Mouse (Mus musculus) E14TG2a.4 (cell line): ENCODE results near the gene Arhgef3.

Source experiments
- CTCF ChIP-seq: conservative IDR thresholded peaks from 2 replicates; pipeline ENCODE4 v1.5.1; 2014; ENCODE audit warnings: low read length
- POU5F1 ChIP-seq: IDR thresholded peaks from 2 replicates; pipeline ENCODE4 v1.6.1; 2014; ENCODE audit warnings: low read length, borderline replicate concordance

- TF ChIP-seq CTCF (no peak), POU5F1 (no peak)
Observed at GRCm38 (mm10) chr14:27428573-27428972, 313.9 kb downstream of the Arhgef3 start, which contains the start of gene Fam208a.
